Mouse (Mus musculus): ENCODE results near the gene Tmem178.
A peak's percentile ranks its signal among the peaks of the same experiment; 100 is the strongest.

Tmem178 gene

DNA sequence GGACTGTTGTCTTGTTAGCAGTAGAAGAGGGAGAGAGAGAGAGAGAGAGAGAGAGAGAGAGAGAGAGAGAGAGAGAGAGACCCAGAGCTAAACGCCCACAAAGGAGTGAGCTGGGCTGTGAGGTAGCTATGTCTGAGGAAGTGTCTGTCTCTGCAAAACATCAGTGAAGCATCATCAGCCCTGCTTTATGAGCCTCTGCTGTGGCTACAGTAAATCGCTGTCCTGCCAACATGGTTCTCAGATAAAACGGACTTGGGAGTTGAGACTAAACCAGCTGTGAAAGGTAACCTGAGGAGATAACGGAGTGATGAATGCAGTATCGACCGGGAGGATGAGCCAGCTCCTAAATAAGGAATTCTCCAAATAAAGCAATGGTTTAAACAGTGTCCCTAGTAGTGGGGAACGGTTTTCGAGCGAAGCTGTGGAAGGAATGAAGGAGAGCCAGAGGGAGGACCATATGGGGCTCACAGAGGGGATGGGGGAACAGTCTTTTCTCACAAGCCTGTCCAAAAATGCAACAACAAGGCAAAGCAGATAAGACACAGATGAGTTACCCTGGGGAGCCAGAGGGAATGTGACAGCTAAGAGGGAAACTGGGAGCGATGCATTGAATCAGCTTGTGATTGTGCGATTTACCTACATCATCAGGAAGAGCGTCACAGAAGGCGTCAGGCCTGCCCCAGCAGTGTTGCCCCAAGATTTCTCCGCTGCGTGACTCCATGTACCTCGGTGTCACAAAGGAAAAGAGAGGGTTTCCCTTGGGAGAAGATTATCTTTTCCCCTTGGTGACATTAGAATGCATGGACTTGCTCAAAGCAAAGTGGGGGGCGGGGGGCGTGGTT, 66.6 kb downstream of the Tmem178 start:
- H3K4me3 ChIP-seq (replicated peaks; ENCODE audit: low read length): no peak overlapping the region
- H3K27me3 ChIP-seq (ENCODE audit: insufficient read depth, low read length): no peaks in the 10 kb centered on the region
- H3K36me3 ChIP-seq (ENCODE audit: insufficient read depth, low read length): no peaks in the 10 kb centered on the region
- H3K9me3 ChIP-seq (ENCODE audit: low read length): no peaks in the 10 kb centered on the region
- no peak for TF ChIP-seq NANOG (IDR thresholded peaks at IDR 0.05; ENCODE audit: borderline replicate concordance, low read length)
- TF ChIP-seq CTCF (conservative IDR thresholded peaks at IDR 0.05; ENCODE audit: low read length): no peak
- TF ChIP-seq POU5F1 (IDR thresholded peaks at IDR 0.05; ENCODE audit: borderline replicate concordance, low read length): no peak
- no peaks in the 10 kb centered on the region for H3K4me1 ChIP-seq (replicated peaks; ENCODE audit: low read depth, low read length)

DNA sequence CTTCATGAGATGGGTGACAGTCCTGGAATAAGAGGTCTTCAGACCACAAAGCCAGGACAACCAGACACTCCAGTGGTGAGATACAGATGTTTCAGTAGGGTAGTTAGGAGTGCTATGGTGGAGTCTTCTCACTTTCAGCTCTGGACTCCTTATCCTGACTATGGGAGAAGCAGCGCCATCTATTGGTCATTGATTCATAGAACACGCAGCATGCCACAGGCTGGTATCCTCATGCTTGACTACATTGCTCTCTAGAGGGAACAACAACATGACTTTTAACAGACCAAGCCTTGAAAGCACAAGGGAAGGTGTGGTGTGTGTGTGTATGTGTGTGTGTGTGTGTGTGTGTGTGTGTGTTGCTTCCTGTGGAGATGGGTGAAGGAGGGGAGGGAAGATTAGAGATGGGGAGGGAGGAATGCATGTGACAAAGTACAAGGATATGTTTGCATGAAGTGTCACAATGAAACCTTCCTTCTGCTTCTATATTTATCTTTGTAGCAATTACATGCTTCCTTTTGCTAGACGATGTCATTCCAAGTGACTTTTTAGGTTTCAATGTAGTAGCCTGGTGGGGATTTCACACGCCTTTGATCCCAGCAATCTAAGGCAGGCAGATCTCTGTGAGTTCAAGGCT, 71.5 kb downstream of the Tmem178 start:
- Histone ChIP-seq H3K9me3 (ENCODE audit: low read length) (no peaks in the 10 kb centered on the region), H3K27me3 (ENCODE audit: insufficient read depth, low read length) (no peaks in the 10 kb centered on the region), H3K4me1 (replicated peaks; ENCODE audit: low read depth, low read length) (0 out of 2 replicates have a peak, but pooled peaks cover 5% of the 10 kb centered on the region), H3K36me3 (ENCODE audit: insufficient read depth, low read length) (no peaks in the 10 kb centered on the region), H3K4me3 (replicated peaks; ENCODE audit: low read length) (no peak overlapping the region)
- peak; percentile 68 for TF ChIP-seq CTCF (conservative IDR thresholded peaks at IDR 0.05; ENCODE audit: low read length)
- TF ChIP-seq NANOG (IDR thresholded peaks at IDR 0.05; ENCODE audit: borderline replicate concordance, low read length): no peak

DNA sequence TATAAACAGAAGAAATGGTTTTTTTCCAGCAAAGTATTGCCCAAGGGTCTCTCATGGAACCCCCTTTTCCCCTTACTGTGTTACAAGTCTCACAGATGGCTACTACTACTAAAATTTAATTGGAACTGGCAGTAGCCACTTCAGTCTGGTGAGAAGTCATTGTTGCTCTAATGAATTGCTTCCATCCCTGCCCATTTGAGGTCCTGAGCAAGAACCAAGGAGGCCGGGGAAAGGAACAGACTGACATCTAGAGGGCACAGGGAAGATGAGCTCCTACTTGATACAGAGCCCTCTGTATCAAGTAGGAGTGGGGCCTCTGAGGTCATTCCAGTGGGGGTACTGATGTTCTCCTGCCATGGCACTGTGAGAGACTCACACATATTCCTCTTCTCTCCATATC, 72.7 kb downstream of the Tmem178 start:
- no peaks in the 10 kb centered on the region for H3K27me3 ChIP-seq (ENCODE audit: insufficient read depth, low read length)
- H3K4me1 ChIP-seq (replicated peaks; ENCODE audit: low read depth, low read length): 0 out of 2 replicates have a peak, but pooled peaks cover 5% of the 10 kb centered on the region
- no peaks in the 10 kb centered on the region for H3K36me3 ChIP-seq (ENCODE audit: insufficient read depth, low read length)
- no peak for TF ChIP-seq POU5F1 (IDR thresholded peaks at IDR 0.05; ENCODE audit: borderline replicate concordance, low read length)
- H3K4me3 ChIP-seq (replicated peaks; ENCODE audit: low read length): no peak overlapping the region
- H3K9me3 ChIP-seq (ENCODE audit: low read length): no peaks in the 10 kb centered on the region

DNA sequence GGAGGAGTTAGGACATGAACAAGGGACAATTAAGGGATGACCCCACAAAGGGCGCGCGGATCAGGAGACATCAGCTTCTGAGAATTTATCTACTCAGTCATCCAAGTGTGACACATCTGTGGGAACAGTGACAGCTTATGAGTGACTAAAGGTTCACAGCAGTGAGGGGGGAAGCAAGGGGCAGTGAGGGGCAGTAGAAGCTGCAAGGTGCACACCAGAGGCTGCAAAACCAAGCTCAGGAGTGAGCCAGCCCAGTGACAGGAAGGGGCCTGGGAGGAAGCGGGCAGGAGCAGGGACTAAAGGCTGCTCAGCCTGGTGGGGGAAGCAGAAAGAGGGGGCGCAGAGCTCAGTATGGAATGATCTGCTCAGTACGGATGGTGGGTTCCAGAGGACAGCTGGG, 82.9 kb downstream of the Tmem178 start:
- no peaks in the 10 kb centered on the region for H3K27me3 ChIP-seq (ENCODE audit: insufficient read depth, low read length)
- H3K4me1 ChIP-seq (replicated peaks; ENCODE audit: low read depth, low read length): no peaks in the 10 kb centered on the region
- H3K36me3 ChIP-seq (ENCODE audit: insufficient read depth, low read length): peaks cover 76% of the 10 kb centered on the region
- no peak for TF ChIP-seq NANOG (IDR thresholded peaks at IDR 0.05; ENCODE audit: borderline replicate concordance, low read length)
- TF ChIP-seq CTCF (conservative IDR thresholded peaks at IDR 0.05; ENCODE audit: low read length): no peak
- TF ChIP-seq POU5F1 (IDR thresholded peaks at IDR 0.05; ENCODE audit: borderline replicate concordance, low read length): no peak
- H3K9me3 ChIP-seq (ENCODE audit: low read length): no peaks in the 10 kb centered on the region
- no peak overlapping the region for H3K4me3 ChIP-seq (replicated peaks; ENCODE audit: low read length)

DNA sequence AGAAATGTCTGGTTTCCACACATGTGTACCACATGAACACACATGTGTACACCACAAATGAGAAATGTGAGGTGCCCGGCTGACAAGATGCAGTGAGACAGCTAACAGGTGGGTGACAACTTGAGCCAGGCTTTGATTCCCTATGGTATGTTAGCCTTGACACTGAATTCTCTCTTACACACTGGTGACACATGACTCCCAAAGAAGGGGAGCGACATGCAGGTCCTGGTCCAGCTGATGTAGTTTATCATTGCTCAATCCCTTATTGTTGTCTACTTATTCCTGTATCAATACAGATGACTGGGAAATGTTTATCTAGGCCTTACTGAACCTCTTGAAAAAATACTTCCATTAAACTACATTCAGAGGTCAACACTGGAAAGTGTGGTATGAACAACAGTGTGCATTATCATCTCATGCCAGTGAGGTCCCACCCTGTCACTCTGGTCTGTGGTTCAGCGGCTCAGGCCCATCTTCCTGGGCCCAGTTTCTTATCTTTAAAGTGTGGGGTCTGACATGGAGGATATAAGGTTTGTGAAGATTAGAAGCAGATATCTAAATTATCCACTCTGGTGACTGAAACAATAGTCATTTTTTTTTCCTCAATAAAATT, 87.5 kb downstream of the Tmem178 start:
- Histone ChIP-seq H3K9me3 (ENCODE audit: low read length) (no peaks in the 10 kb centered on the region), H3K36me3 (ENCODE audit: insufficient read depth, low read length) (peaks cover 78% of the 10 kb centered on the region), H3K4me1 (replicated peaks; ENCODE audit: low read depth, low read length) (no peaks in the 10 kb centered on the region), H3K27me3 (ENCODE audit: insufficient read depth, low read length) (no peaks in the 10 kb centered on the region), H3K4me3 (replicated peaks; ENCODE audit: low read length) (no peak overlapping the region)
- TF ChIP-seq CTCF (conservative IDR thresholded peaks at IDR 0.05; ENCODE audit: low read length) (no peak), POU5F1 (IDR thresholded peaks at IDR 0.05; ENCODE audit: borderline replicate concordance, low read length) (no peak), NANOG (IDR thresholded peaks at IDR 0.05; ENCODE audit: borderline replicate concordance, low read length) (no peak)

DNA sequence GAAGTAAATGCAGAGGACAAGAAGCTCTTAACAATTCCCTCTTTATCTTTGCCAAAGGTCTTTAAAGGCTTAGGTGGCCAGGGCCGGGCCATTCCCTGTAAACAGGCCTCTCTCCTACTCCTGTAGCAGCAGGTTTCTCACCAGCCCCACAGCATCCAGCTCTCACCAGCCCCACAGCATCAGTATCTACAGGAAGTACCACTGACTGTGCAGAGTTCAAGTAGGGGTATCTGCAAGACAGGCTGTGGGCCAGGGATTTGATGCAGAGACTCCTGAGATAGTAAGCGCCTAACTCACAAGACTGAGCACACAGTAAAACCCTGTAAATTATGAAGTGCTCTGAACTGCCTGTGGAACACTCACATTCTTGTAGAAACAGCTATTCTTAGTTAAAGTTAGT, 88.5 kb downstream of the Tmem178 start:
- Histone ChIP-seq H3K9me3 (ENCODE audit: low read length) (no peaks in the 10 kb centered on the region), H3K4me1 (replicated peaks; ENCODE audit: low read depth, low read length) (no peaks in the 10 kb centered on the region), H3K36me3 (ENCODE audit: insufficient read depth, low read length) (peaks cover 76% of the 10 kb centered on the region), H3K4me3 (replicated peaks; ENCODE audit: low read length) (no peak overlapping the region), H3K27me3 (ENCODE audit: insufficient read depth, low read length) (no peaks in the 10 kb centered on the region)
- no peak for TF ChIP-seq NANOG (IDR thresholded peaks at IDR 0.05; ENCODE audit: borderline replicate concordance, low read length)
- no peak for TF ChIP-seq POU5F1 (IDR thresholded peaks at IDR 0.05; ENCODE audit: borderline replicate concordance, low read length)
- no peak for TF ChIP-seq CTCF (conservative IDR thresholded peaks at IDR 0.05; ENCODE audit: low read length)

DNA sequence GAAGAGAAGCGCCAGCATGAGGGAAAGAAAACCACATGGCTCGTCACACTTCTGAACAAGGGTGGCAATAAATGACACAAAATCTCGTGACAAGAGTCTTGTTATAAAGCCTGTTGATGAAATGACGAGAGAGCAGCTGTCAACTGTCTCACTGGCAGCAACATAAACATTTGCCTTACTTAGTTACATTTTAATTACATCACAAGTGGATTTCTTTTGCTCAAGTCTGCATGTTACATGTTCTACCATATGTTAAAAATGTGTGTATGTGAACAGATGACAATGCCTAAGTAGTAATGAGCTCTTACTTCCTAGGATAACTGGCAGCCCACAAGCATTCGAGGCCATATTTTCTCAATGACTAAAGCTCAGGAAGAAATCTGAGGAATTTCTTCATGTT, 90.9 kb downstream of the Tmem178 start:
- no peak overlapping the region for H3K4me3 ChIP-seq (replicated peaks; ENCODE audit: low read length)
- H3K9me3 ChIP-seq (ENCODE audit: low read length): no peaks in the 10 kb centered on the region
- TF ChIP-seq NANOG (IDR thresholded peaks at IDR 0.05; ENCODE audit: borderline replicate concordance, low read length): no peak
- TF ChIP-seq CTCF (conservative IDR thresholded peaks at IDR 0.05; ENCODE audit: low read length): no peak
- no peak for TF ChIP-seq POU5F1 (IDR thresholded peaks at IDR 0.05; ENCODE audit: borderline replicate concordance, low read length)
- no peaks in the 10 kb centered on the region for H3K27me3 ChIP-seq (ENCODE audit: insufficient read depth, low read length)
- H3K36me3 ChIP-seq (ENCODE audit: insufficient read depth, low read length): peaks cover 78% of the 10 kb centered on the region
- no peaks in the 10 kb centered on the region for H3K4me1 ChIP-seq (replicated peaks; ENCODE audit: low read depth, low read length)

DNA sequence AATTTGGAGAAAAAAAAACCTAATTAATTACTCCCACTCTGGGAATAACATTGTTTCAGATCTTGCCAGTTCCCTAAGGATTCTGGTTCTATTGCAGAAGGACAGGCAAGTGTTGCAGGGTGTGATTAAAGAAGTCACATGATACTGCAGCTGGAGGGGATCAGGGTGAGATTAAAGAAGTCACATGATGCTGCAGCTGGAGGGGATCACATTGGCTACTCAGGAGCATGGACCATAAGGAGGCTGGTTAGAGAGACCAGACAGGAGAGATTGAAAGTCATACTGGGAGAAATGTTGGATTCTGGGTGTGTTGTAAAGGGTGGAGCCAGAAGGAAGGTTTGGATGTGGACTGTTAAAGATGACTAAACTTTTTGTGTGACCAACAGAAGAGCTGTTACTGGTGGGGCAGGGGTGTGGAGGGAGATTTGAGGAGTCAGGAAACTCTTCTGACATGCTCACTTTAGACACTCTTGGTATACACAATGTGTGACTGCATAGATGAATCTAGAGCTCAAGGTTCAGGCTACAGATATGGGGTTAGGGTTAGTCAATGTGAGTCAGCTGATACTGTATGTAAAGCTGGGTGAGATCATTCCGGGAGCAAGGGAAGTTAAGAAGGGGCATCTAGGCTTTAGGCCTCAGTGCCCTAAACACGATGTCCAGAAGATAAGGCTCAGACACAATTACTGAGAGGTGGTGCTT, 94.4 kb downstream of the Tmem178 start:
- no peaks in the 10 kb centered on the region for H3K4me1 ChIP-seq (replicated peaks; ENCODE audit: low read depth, low read length)
- no peak for TF ChIP-seq POU5F1 (IDR thresholded peaks at IDR 0.05; ENCODE audit: borderline replicate concordance, low read length)
- TF ChIP-seq CTCF (conservative IDR thresholded peaks at IDR 0.05; ENCODE audit: low read length): no peak
- no peak for TF ChIP-seq NANOG (IDR thresholded peaks at IDR 0.05; ENCODE audit: borderline replicate concordance, low read length)
- H3K36me3 ChIP-seq (ENCODE audit: insufficient read depth, low read length): peaks cover 92% of the 10 kb centered on the region
- no peaks in the 10 kb centered on the region for H3K9me3 ChIP-seq (ENCODE audit: low read length)
- H3K27me3 ChIP-seq (ENCODE audit: insufficient read depth, low read length): no peaks in the 10 kb centered on the region
- H3K4me3 ChIP-seq (replicated peaks; ENCODE audit: low read length): no peak overlapping the region
